Mouse (Mus musculus): Measurements from ENCODE around the gene Isoc2a.

Gene Isoc2a

GRCm38 (mm10) chr7:4865579-4866493 is 11.1 kb upstream of the Isoc2a start:
- peak; percentile 98 for DNase-seq

GRCm38 (mm10) chr7:4866631-4867180 is 10.2 kb upstream of the Isoc2a start:
- DNase-seq: no peak

GRCm38 (mm10) chr7:4870133-4870532 is 6.8 kb upstream of the Isoc2a start, which contains the start of gene Isoc2b:
Gene Isoc2b, minus strand, starts transcription at chr7:4870258.
- no peak for DNase-seq

- DNase-seq: no peak
Observed at GRCm38 (mm10) chr7:4877226-4877625, 273 bp downstream of the Isoc2a start.

- DNase-seq: peak; percentile 50
Observed at GRCm38 (mm10) chr7:4878186-4878585, 1.2 kb downstream of the Isoc2a start.

GRCm38 (mm10) chr7:4879036-4879435 is 2.1 kb downstream of the Isoc2a start:
- peak; percentile 58 for DNase-seq

GRCm38 (mm10) chr7:4886680-4887079 is 9.7 kb downstream of the Isoc2a start:
- DNase-seq: no peak

GRCm38 (mm10) chr7:4895186-4895585 is 18.2 kb downstream of the Isoc2a start:
- DNase-seq: no peak

- no peak for DNase-seq
Observed at GRCm38 (mm10) chr7:4898851-4899648, 22.1 kb downstream of the Isoc2a start.

- DNase-seq: no peak
Observed at GRCm38 (mm10) chr7:4899649-4900522, 22.9 kb downstream of the Isoc2a start.

- no peak for DNase-seq
Observed at GRCm38 (mm10) chr7:4900523-4900851, 23.5 kb downstream of the Isoc2a start.

GRCm38 (mm10) chr7:4901171-4901570 is 24.2 kb downstream of the Isoc2a start:
- DNase-seq: no peak

GRCm38 (mm10) chr7:4902404-4902803 is 25.5 kb downstream of the Isoc2a start:
- DNase-seq: no peak

- no peak for DNase-seq
Observed at GRCm38 (mm10) chr7:4906466-4906950, 29.6 kb downstream of the Isoc2a start, which contains the start of gene Gm36210. Gene Gm36210, minus strand, starts transcription at chr7:4906516.

GRCm38 (mm10) chr7:4911561-4911960 is 34.6 kb downstream of the Isoc2a start:
- no peak for DNase-seq

- no peak for DNase-seq
Observed at GRCm38 (mm10) chr7:4912248-4912647, 35.3 kb downstream of the Isoc2a start.

- peak; percentile 90 for DNase-seq
Observed at GRCm38 (mm10) chr7:4915007-4915665, 38.2 kb downstream of the Isoc2a start, which contains the start of gene Zfp628. Gene Zfp628, plus strand, starts transcription at chr7:4915217.

GRCm38 (mm10) chr7:4915669-4916416 is 38.9 kb downstream of the Isoc2a start:
- no peak for DNase-seq

GRCm38 (mm10) chr7:4917494-4917893 is 40.5 kb downstream of the Isoc2a start:
- DNase-seq: no peak

GRCm38 (mm10) chr7:4918681-4919080 is 41.7 kb downstream of the Isoc2a start:
- DNase-seq: no peak

- DNase-seq: no peak
Observed at GRCm38 (mm10) chr7:4919096-4919495, 42.1 kb downstream of the Isoc2a start.

Measured in kidney, adult 11 months (tissue).